Mouse (Mus musculus): Measurements from ENCODE around the gene Ttc29. TPM values are rescaled to one million over a fixed set of nuclear protein-coding genes. Genes with fewer than 3 reads are reported as not detected.
A peak's percentile ranks its signal among the peaks of the same experiment; 100 is the strongest.

The Ttc29 gene
- total and polyA plus RNA-seq, 2 experiments from 2014 or later, result 1.0 to 5.3 TPM

GRCm38 (mm10) chr8:78306604-78307003 lies 93.5 kb downstream of the Ttc29 start:
- no peaks in the 10 kb centered on the region for H3K4me1 ChIP-seq (ENCODE audit: insufficient read depth, low read length)
- no peaks in the 10 kb centered on the region for H3K9me3 ChIP-seq (ENCODE audit: low read length)
- no peak for TF ChIP-seq CTCF (IDR thresholded peaks at IDR 0.05)
- no peak overlapping the region for H3K4me3 ChIP-seq (ENCODE audit: low read depth, low read length)
- DNase-seq (ENCODE audit: low spot score) (peak; percentile 27), ATAC-seq (ENCODE audit: low FRiP score) (0 out of 2 replicates have a peak, but pooled peaks have one; percentile 15)
- H3K27me3 ChIP-seq (ENCODE audit: insufficient read depth, low read length), result peaks cover 4% of the 10 kb centered on the region; the same call in 1 of the 2 replicates
- 45% methylated on average over 10 of the region's 10 CpGs for WGBS
- no peak overlapping the region for H3K27ac ChIP-seq (ENCODE audit: low read depth, low read length)
- no peak overlapping the region for H3K9ac ChIP-seq (replicated peaks; ENCODE audit: low read length, poor library complexity, severe bottlenecking)
- H3K36me3 ChIP-seq (ENCODE audit: insufficient read depth, low read length), result no peaks in the 10 kb centered on the region
- no peak overlapping the region for H3K4me2 ChIP-seq (ENCODE audit: low read depth, low read length, poor library complexity, severe bottlenecking)

- no peak overlapping the region for H3K9ac ChIP-seq (replicated peaks; ENCODE audit: low read length, poor library complexity, severe bottlenecking)
- no peak overlapping the region for H3K4me3 ChIP-seq (ENCODE audit: low read depth, low read length)
- H3K4me1 ChIP-seq (ENCODE audit: insufficient read depth, low read length), result no peaks in the 10 kb centered on the region
- H3K36me3 ChIP-seq (ENCODE audit: insufficient read depth, low read length), result no peaks in the 10 kb centered on the region
- no peaks in the 10 kb centered on the region for H3K9me3 ChIP-seq (ENCODE audit: low read length)
- H3K27ac ChIP-seq (ENCODE audit: low read depth, low read length), result no peak overlapping the region
- ATAC-seq (ENCODE audit: low FRiP score), result no peak
- WGBS, result 57% methylated on average over 4 of the region's 4 CpGs
- DNase-seq (ENCODE audit: low spot score), result no peak
- peaks cover 4% of the 10 kb centered on the region; the same call in 1 of the 2 replicates for H3K27me3 ChIP-seq (ENCODE audit: insufficient read depth, low read length)
- no peak for TF ChIP-seq CTCF (IDR thresholded peaks at IDR 0.05)
- no peak overlapping the region for H3K4me2 ChIP-seq (ENCODE audit: low read depth, low read length, poor library complexity, severe bottlenecking)
Observed at GRCm38 (mm10) chr8:78307131-78307530, 94.0 kb downstream of the Ttc29 start.

DNA sequence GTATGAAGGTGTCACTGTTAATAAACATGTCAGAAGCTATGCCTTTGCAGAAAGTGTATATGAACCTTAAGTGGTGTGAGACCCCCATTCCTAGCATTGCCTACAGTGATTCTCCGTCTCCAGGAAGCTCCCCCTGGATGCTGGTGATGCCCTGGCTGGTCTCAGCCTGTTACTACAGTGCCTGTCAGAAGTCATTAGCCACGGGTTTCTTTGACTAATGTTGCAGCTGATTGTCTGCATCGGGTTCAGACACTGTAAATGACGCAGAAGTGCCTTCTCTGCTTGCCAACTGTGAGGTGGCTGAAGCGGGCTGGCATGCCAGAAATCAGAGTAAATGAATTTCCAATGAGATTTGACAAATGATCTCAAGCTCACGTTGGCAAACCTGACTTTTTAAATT lies 96.4 kb downstream of the Ttc29 start:
- no peak overlapping the region for H3K9ac ChIP-seq (replicated peaks; ENCODE audit: low read length, poor library complexity, severe bottlenecking)
- no peak for TF ChIP-seq CTCF (IDR thresholded peaks at IDR 0.05)
- H3K27ac ChIP-seq (ENCODE audit: low read depth, low read length), result no peak overlapping the region
- no peak overlapping the region for H3K4me2 ChIP-seq (ENCODE audit: low read depth, low read length, poor library complexity, severe bottlenecking)
- H3K27me3 ChIP-seq (ENCODE audit: insufficient read depth, low read length), result peaks cover 4% of the 10 kb centered on the region; the same call in 1 of the 2 replicates
- ATAC-seq (ENCODE audit: low FRiP score), result no peak
- no peaks in the 10 kb centered on the region for H3K4me1 ChIP-seq (ENCODE audit: insufficient read depth, low read length)
- H3K4me3 ChIP-seq (ENCODE audit: low read depth, low read length), result no peak overlapping the region
- WGBS, result 47% methylated on average over 6 of the region's 6 CpGs
- no peaks in the 10 kb centered on the region for H3K9me3 ChIP-seq (ENCODE audit: low read length)
- no peaks in the 10 kb centered on the region for H3K36me3 ChIP-seq (ENCODE audit: insufficient read depth, low read length)
- peak; percentile 83 for DNase-seq (ENCODE audit: low spot score)

DNA sequence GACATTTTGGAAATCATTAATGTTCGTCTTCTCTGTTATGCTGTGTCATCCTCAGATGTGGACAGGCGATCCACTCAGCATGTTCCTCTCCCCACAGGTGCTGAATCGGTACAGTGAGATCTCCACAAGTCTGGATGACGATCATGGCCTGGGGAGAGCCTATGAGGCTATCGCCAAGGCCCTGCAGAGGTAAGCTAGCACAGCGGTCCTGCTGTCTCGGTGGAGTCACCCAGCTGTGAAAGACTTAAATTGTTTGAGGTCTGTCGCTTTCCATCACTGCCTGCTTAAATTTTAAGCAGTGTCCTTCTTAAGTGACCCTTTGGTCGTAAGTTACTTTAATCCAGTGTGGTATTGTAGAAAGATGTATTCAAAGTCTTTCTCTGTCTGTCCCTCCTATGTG lies 102.5 kb downstream of the Ttc29 start:
- no peak overlapping the region for H3K27ac ChIP-seq (ENCODE audit: low read depth, low read length)
- no peak overlapping the region for H3K9ac ChIP-seq (replicated peaks; ENCODE audit: low read length, poor library complexity, severe bottlenecking)
- H3K36me3 ChIP-seq (ENCODE audit: insufficient read depth, low read length), result no peaks in the 10 kb centered on the region
- no peaks in the 10 kb centered on the region for H3K9me3 ChIP-seq (ENCODE audit: low read length)
- DNase-seq (ENCODE audit: low spot score) (no peak), ATAC-seq (ENCODE audit: low FRiP score) (no peak)
- no peaks in the 10 kb centered on the region for H3K4me1 ChIP-seq (ENCODE audit: insufficient read depth, low read length)
- no peak overlapping the region for H3K4me2 ChIP-seq (ENCODE audit: low read depth, low read length, poor library complexity, severe bottlenecking)
- WGBS, result 39% methylated on average over 9 of the region's 9 CpGs
- no peaks in the 10 kb centered on the region for H3K27me3 ChIP-seq (ENCODE audit: insufficient read depth, low read length)
- H3K4me3 ChIP-seq (ENCODE audit: low read depth, low read length), result no peak overlapping the region
- no peak for TF ChIP-seq CTCF (IDR thresholded peaks at IDR 0.05)

GRCm38 (mm10) chr8:78317666-78318065 lies 104.6 kb downstream of the Ttc29 start:
- Histone ChIP-seq H3K4me3 (ENCODE audit: low read depth, low read length) (no peak overlapping the region), H3K27ac (ENCODE audit: low read depth, low read length) (no peak overlapping the region), H3K27me3 (ENCODE audit: insufficient read depth, low read length) (no peaks in the 10 kb centered on the region), H3K4me1 (ENCODE audit: insufficient read depth, low read length) (no peaks in the 10 kb centered on the region), H3K4me2 (ENCODE audit: low read depth, low read length, poor library complexity, severe bottlenecking) (no peak overlapping the region), H3K9ac (replicated peaks; ENCODE audit: low read length, poor library complexity, severe bottlenecking) (no peak overlapping the region), H3K36me3 (ENCODE audit: insufficient read depth, low read length) (no peaks in the 10 kb centered on the region), H3K9me3 (ENCODE audit: low read length) (no peaks in the 10 kb centered on the region)
- no peak for ATAC-seq (ENCODE audit: low FRiP score)
- no peak for DNase-seq (ENCODE audit: low spot score)
- no peak for TF ChIP-seq CTCF (IDR thresholded peaks at IDR 0.05)
- WGBS, result 74% methylated on average over 2 of the region's 2 CpGs

DNA sequence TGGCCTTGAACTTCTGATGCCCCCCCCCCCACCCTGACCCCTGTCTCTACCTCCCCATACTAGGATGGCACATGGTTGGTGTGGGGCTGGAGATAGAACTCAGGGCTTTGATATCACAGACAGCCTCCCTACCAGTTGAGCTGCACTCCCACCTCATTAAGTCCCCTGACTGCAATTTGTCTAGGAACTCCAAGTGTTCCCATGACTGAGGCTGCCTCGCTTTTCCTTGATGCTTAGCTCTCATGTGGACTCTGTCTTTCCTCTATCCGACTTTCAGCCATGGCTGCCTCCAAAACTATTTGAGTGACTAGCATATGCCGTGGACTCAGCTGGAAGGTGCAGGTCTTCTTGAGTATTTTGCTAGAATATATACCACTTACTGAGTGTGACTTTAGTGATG lies 110.3 kb downstream of the Ttc29 start:
- H3K9ac ChIP-seq (replicated peaks; ENCODE audit: low read length, poor library complexity, severe bottlenecking), result no peak overlapping the region
- H3K4me2 ChIP-seq (ENCODE audit: low read depth, low read length, poor library complexity, severe bottlenecking), result no peak overlapping the region
- H3K4me1 ChIP-seq (ENCODE audit: insufficient read depth, low read length), result no peaks in the 10 kb centered on the region
- H3K9me3 ChIP-seq (ENCODE audit: low read length), result no peaks in the 10 kb centered on the region
- H3K4me3 ChIP-seq (ENCODE audit: low read depth, low read length), result no peak overlapping the region
- TF ChIP-seq CTCF (IDR thresholded peaks at IDR 0.05), result no peak
- DNase-seq (ENCODE audit: low spot score), result no peak
- no peaks in the 10 kb centered on the region for H3K27me3 ChIP-seq (ENCODE audit: insufficient read depth, low read length)
- no peak for ATAC-seq (ENCODE audit: low FRiP score)
- WGBS, result 90% methylated on average over 3 of the region's 3 CpGs
- H3K36me3 ChIP-seq (ENCODE audit: insufficient read depth, low read length), result no peaks in the 10 kb centered on the region
- H3K27ac ChIP-seq (ENCODE audit: low read depth, low read length), result no peak overlapping the region

Data from midbrain, postnatal 0 days (tissue).